Mouse (Mus musculus) lung, adult 2 months (tissue): ENCODE results near the gene Duoxa1. TPM values are rescaled to one million over a fixed set of nuclear protein-coding genes. Genes with fewer than 3 reads are reported as not detected.

ENCODE experiments used
- DNase-seq: peaks from one replicate; pipeline ENCODE4 v3.0.0; 2022
- H3K4me1 ChIP-seq: fragments of 200-500 bp; 2 replicates; pipeline ENCODE4 v1.6.1; 2011; ENCODE audit warnings: low read length; ENCODE audit not compliant: control insufficient read depth, insufficient read depth
- H3K4me3 ChIP-seq: fragments of 200-500 bp; replicated peaks from 2 replicates; pipeline ENCODE3; 2011; ENCODE audit warnings: low read depth, mild to moderate bottlenecking, control low read depth, low read length; ENCODE audit errors: extremely low read depth
- CTCF ChIP-seq: fragments of 200-500 bp; IDR thresholded peaks from 2 replicates; pipeline ENCODE4 v1.5.1; 2011; ENCODE audit warnings: mild to moderate bottlenecking, low read length, control low read depth; ENCODE audit not compliant: insufficient read depth
- POLR2A ChIP-seq: fragments of 200-500 bp; IDR thresholded peaks from 2 replicates; pipeline ENCODE4 v1.6.1; 2011; ENCODE audit warnings: low read depth, mild to moderate bottlenecking, control low read depth, low read length, borderline replicate concordance; ENCODE audit errors: extremely low read depth
- WGBS: fragments of 180-500 bp; shearing (Covaris S2); methylation state at CpG from one replicate; pipeline ENCODE4 v1.1.7; 2018; 5-methylcytosine and 5-hydroxymethylcytosine counted together
- polyA plus RNA-seq: library from polyadenylated mRNA; depleted of rRNA; stranded (reverse); fragments of >200 nt; gene quantifications from 2 replicates; pipeline ENCODE4 v1.2.3, GENCODE M21; 2012

Duoxa1 gene
- polyA plus RNA-seq, 1 experiment, result 9.9 TPM

- Histone ChIP-seq H3K4me1 (no peaks in the 10 kb centered on the region), H3K4me3 (no peak overlapping the region)
- no peak for DNase-seq
- 53% methylated on average over 3 of the region's 3 CpGs for WGBS
- TF ChIP-seq CTCF (no peak), POLR2A (no peak)
Observed at GRCm38 (mm10) chr2:122327986-122328385, 14.5 kb upstream of the Duoxa1 start.

- H3K4me3 ChIP-seq, result no peak overlapping the region
- TF ChIP-seq CTCF (no peak), POLR2A (no peak)
- 57% methylated on average over 2 of the region's 2 CpGs for WGBS
Observed at GRCm38 (mm10) chr2:122325361-122325760, 11.8 kb upstream of the Duoxa1 start.

GRCm38 (mm10) chr2:122324586-122324985, 11.1 kb upstream of the Duoxa1 start:
- Histone ChIP-seq H3K4me1 (no peaks in the 10 kb centered on the region), H3K4me3 (no peak overlapping the region)
- TF ChIP-seq CTCF (no peak), POLR2A (no peak)
- no peak for DNase-seq
- 75% methylated on average over 3 of the region's 3 CpGs for WGBS

More at GRCm38 (mm10) chr2:122325361-122325760, 11.8 kb upstream of the Duoxa1 start:
- no peaks in the 10 kb centered on the region for H3K4me1 ChIP-seq
- DNase-seq, result no peak

- DNase-seq, result no peak
- TF ChIP-seq POLR2A, result no peak
- no peak for TF ChIP-seq CTCF
- WGBS, result 57% methylated on average over 3 of the region's 3 CpGs
- Histone ChIP-seq H3K4me3 (no peak overlapping the region), H3K4me1 (no peaks in the 10 kb centered on the region)
Observed at GRCm38 (mm10) chr2:122323960-122324359, 10.4 kb upstream of the Duoxa1 start.

- WGBS, result 51% methylated on average over 4 of the region's 4 CpGs
- no peak for DNase-seq
- TF ChIP-seq POLR2A, result no peak
- no peak for TF ChIP-seq CTCF
- no peak overlapping the region for H3K4me3 ChIP-seq
- H3K4me1 ChIP-seq, result peaks cover 2% of the 10 kb centered on the region; the same call in 1 of the 2 replicates
Observed at GRCm38 (mm10) chr2:122317384-122317783, 3.9 kb upstream of the Duoxa1 start.

- 81% methylated on average over 7 of the region's 7 CpGs for WGBS
- H3K4me1 ChIP-seq, result peaks cover 2% of the 10 kb centered on the region; the same call in 1 of the 2 replicates
- no peak for DNase-seq
- no peak within 1 kb of the TSS for H3K4me3 ChIP-seq
- TF ChIP-seq POLR2A (no peak), CTCF (no peak)
Observed at GRCm38 (mm10) chr2:122315372-122315771, 1.8 kb upstream of the Duoxa1 start, which contains the start of gene Duox1. Duox1 (plus strand) TSS chr2:122315672.

GRCm38 (mm10) chr2:122312722-122313417, 660 bp downstream of the Duoxa1 start:
- TF ChIP-seq CTCF (peak; percentile 79), POLR2A (no peak)
- WGBS, result 3% methylated on average over 27 of the region's 27 CpGs
- H3K4me3 ChIP-seq, result no peak overlapping the region
- peak; percentile 56 for DNase-seq
- H3K4me1 ChIP-seq, result peaks cover 2% of the 10 kb centered on the region; the same call in 1 of the 2 replicates

GRCm38 (mm10) chr2:122311561-122311960, 2.0 kb downstream of the Duoxa1 start:
- TF ChIP-seq POLR2A (no peak), CTCF (no peak)
- DNase-seq, result no peak
- peaks cover 2% of the 10 kb centered on the region; the same call in 1 of the 2 replicates for H3K4me1 ChIP-seq
- 60% methylated on average over 2 of the region's 2 CpGs for WGBS
- no peak overlapping the region for H3K4me3 ChIP-seq

- no peak for DNase-seq
- Histone ChIP-seq H3K4me3 (no peak overlapping the region), H3K4me1 (peaks cover 2% of the 10 kb centered on the region; the same call in 1 of the 2 replicates)
- TF ChIP-seq POLR2A (no peak), CTCF (no peak)
- 36% methylated on average over 3 of the region's 3 CpGs for WGBS
Observed at GRCm38 (mm10) chr2:122309647-122310046, 3.9 kb downstream of the Duoxa1 start.

GRCm38 (mm10) chr2:122306184-122306583, 7.3 kb downstream of the Duoxa1 start:
- DNase-seq, result no peak
- H3K4me1 ChIP-seq, result peaks cover 6% of the 10 kb centered on the region
- TF ChIP-seq POLR2A, result no peak
- WGBS, result 26% methylated on average over 4 of the region's 4 CpGs
- H3K4me3 ChIP-seq, result no peak overlapping the region
